Mouse (Mus musculus) megakaryocyte progenitor cell, adult 5-6 weeks (primary cell): ENCODE results near the gene Rwdd2a. TPM values are rescaled to one million over a fixed set of nuclear protein-coding genes. Genes with fewer than 3 reads are reported as not detected.
"Not testable (repeated sequence)": the region's sequence is repeated elsewhere in the genome, so short reads cannot be mapped to it uniquely, and the experiment has no call there.

Source experiments
- ATAC-seq: replicated peaks from 2 replicates; pipeline ENCODE4 v1.8.0; 2016; ENCODE audit warnings: mild to moderate bottlenecking, moderate TSS enrichment, inconsistent platforms; ENCODE audit not compliant: poor library complexity
- total RNA-seq, 2 experiments: library from RNA; stranded (forward) in 1 of 2; stranded (reverse) in 1 of 2; fragments of 157-497, 149-512 nt in 1 of 2; fragments of 200-1000 nt in 1 of 2; gene quantifications; 2 replicates each; pipeline versions ENCODE4 v1.2.3 to v1.2.4; 2015 to 2017

Gene Rwdd2a
- total RNA-seq, 2 experiments from 2014 or later = 4.9 to 5.7 TPM

DNA sequence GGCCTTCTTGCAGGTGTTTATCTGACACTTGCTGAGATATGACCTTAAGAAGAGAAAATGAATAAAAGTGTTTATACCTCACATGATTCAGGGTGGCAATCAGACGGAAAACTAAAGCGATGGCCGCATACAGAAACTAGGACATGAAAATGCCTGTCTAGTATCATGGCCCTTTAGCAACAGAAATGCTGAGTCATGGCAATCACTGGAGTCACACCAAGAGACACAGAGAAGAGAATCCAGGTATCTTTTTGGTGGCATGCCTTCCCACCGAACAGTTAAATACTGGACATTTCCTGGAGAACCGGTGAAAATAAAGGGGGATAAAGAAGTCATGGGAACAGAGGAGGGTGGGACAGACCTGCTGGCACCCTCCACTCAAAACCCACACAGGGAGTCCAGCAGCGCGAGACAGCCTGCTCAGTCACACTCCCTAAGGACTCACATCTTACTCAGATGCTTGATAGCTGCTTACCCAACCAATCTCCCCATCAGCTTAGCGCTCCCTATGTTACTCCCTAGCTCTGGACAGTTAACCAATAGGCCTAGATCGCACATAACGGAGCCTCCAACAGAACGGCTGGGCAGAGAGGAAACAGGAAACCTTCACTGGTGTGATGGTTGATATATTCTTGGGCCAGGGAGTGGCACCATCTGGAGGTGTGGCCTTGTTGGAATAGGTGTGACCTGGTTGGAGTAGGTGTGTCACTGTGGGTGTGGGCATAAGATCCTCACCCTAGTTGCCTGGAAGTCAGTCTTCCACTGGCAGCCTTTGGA, 15.4 kb downstream of the Rwdd2a start:
- no peak for ATAC-seq

DNA sequence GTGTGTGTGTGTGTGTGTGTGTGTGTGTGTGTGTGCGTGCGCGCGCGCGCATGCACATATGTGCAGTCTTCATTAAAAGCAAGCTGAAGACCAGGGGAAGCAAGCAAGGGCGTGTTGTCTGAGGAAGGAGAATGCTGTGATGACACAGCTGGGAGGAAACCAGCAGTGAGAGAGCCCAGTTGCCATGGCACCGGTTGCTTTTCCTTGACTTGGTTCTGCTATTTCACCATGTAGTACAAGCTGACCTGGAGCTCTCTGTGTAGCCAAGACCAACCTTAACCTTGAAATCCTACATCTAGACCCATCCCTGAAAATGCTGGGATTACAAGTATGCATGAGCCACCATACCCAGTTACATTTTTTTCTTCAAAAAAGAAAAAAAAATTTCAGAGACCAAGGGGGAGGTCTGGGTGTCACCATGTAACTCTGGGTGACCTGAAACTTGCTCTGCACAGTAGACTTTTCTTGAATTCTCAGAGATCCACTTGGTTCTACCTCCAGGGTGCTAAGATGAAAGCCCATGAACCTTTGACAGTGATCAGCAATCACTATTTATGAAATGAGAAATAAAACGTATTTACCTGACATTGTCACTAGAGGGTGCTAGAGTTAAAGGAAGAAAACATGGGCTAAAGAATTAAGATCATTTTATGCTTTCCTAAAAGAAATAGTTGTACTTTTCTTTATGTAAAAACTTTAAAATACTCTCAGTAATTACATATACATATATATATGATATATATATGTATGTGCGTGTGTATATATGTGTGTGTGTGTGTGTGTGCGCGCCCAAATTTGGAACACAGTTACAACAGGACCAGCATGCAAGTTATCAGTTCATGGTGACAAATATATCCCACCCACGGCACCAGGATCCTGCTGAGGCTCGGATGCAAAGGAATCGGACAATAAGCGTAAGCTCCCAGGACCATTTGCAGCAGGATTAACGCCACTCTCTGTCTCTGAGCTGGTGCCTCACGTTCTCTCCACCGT, 21.2 kb downstream of the Rwdd2a start:
- ATAC-seq = peak; percentile 97

DNA sequence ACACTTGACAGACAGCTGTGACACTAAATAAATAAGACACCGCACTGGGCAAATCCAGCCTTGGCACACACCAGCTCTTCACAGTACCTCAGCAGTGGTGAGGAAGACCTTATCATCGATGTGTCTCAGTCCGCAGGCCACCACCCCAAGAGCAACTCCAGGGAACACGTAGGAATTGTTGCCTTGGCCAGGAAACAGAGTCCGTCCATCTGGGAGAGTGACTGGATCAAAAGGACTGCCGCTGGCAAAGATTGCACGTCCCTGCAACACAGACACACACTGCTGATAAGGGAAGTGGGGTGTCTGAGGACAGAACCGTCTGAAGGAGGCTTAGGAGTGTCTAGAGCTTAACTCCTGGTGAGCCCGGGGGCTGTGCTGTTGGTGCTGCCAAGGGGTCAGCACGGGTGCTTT, 22.6 kb downstream of the Rwdd2a start:
- not testable (repeated sequence) for ATAC-seq

DNA sequence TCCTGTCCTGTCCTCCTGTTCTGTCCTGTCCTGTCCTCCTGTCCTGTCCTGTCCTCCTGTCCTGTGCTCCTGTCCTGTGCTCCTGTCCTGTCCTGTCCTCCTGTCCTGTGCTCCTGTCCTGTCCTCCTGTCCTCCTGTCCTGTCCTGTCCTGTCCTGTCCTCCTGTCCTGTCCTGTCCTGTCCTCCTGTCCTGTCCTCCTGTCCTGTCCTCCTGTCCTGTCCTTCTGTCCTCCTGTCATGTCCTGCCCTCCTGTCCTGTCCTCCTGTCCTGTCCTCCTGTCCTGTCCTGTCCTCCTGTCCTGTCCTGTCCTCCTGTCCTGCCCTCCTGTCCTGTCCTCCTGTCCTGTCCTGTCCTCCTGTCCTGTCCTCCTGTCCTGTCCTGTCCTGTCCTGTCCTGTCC, 25.2 kb downstream of the Rwdd2a start:
- not testable (repeated sequence) for ATAC-seq

DNA sequence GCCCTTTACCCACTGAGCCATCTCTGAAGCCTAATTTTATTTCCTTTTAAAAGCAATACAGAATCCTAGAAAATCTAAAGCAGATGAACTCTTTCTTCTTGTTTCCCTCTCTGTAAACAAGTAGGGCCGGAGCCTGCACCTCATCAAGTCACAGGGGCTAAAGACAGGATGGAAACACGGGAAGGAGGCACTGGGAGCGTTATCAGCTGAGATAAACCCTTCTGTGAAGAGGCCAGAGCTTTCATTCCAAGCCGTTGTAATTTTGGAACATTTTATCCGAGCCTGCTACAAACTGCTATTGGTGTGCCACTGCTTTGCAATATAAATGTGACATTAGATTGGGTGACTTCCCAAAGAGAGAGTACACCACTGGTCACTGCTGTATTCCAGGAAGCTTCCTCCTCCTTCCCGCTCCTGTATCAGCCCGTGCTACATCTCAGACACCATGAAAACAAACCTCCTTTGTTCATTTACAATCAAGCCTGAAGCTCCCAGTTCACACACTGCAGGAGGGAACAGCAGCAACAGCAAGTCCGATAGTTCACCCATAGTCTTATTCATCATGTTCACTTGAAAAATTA, 28.0 kb downstream of the Rwdd2a start:
- ATAC-seq = no peak

DNA sequence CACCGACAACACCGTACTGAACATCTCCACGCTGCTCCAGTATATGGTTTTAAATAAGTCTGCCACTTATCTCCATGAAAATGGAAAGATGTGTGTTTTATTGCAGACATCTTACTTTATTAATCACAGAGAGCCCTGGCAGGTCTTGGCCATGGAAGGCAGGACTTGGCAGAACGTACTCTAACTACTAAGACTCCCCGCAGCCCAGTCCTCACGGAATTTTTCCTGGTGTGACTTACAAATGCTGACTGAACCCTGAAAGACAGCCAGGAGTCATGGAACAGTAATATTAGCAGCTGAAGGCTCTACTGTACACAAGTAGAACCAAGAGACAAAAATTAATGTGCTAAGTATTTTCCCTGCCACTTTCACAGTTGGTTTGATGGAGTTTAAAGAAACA, 34.0 kb downstream of the Rwdd2a start:
- ATAC-seq = no peak

DNA sequence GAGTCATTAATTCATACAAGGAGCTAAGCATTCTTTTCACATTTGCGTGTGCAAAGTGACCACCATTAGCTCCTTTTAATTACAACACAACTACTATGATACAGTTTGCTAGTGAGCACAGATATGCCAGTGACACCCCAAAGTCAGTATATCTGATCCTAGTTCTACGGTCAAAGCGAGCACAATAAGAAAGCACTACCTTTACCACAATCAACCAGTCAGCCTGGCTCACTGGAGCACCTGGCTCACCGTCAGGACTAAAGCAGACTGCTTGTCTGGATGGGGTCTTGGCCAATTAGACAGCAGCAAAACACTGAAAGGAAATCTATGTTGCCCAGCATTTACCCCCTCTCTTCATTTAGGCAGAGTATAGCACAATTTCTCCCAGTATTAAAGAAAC, 40.3 kb downstream of the Rwdd2a start:
- ATAC-seq = no peak

DNA sequence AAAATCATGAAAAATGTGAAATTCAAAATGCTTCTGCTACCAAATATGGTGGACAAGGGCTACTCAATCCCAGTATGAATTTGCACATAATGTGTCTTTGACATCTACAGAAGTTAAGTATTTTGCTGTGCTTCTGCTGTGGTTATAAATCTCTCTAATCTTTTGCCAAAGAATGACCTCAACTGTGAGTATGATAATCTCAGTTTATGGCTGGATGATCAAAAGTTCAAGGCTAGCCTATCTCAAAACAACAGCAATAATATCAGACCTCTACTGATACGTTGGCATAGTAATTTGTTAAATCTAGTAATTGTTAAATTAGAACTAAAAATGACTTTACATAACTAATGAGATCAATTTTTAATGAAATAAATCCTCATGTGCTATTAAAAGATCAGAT, 44.0 kb downstream of the Rwdd2a start:
- ATAC-seq = no peak

DNA sequence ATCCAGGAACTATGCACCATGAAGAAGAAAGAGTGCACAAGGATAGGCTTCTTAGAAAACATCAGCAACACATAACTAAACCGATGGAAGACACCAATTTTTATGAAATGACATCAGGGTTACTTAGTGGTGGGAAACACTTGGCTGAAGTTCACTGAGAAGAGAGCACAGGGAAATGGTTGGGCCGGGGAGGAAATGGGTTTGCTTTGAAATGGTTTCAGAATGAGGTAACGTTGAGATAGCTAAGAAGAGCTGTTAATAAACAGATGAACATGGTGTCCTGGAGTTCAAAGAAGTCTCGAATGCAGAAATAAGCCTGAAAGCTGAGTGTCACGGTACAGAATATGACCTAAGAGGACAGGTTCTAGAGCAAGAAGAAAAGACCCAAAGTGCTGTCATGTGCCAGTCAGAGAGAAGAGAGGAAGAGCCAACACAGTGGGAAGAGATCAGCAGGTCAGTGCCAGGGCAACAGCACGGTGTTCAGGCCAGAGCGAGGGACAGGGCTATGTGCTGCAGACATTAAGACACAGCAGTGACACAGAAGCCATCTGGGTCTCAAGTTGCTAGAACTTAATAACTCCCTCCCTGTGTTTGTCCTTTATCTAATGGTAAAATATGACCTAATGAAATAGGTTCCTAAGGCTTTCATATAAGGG, 46.2 kb downstream of the Rwdd2a start:
- ATAC-seq = no peak

DNA sequence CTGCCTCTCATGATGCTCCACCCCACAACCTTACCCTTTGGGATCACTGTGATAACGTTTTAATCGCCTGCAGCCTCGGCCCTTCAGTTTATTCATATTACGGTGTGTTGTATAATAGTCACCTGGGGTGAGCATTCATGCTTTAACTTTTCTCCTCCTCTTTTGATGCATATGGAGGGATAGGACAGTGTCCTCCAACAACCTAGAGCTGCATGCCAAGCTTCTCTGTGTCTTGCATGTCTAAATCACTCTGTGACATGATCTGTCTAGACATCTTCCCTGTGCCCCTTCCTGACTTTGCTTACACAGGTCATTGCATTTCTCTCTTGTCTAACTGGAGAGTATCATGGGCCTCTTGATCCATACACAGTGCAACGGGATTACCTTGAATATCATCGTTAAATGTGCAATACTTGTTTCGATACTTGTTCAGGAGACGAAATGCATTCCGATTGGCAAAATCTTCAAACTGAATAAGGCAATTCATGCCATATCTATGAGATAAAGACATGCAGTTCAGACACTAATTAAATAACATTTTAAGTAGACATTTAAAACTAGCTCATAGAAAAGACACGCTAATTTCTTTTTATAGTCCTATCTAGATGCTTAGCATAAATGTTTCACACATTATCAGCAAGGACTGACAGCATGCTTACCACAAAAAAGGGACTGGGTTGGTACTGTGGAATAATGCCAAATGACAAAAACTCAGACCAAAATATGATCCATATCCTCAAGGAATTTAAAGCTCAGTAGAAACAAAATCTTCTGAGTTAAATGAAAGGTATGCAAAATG, 47.7 kb downstream of the Rwdd2a start:
- no peak for ATAC-seq

DNA sequence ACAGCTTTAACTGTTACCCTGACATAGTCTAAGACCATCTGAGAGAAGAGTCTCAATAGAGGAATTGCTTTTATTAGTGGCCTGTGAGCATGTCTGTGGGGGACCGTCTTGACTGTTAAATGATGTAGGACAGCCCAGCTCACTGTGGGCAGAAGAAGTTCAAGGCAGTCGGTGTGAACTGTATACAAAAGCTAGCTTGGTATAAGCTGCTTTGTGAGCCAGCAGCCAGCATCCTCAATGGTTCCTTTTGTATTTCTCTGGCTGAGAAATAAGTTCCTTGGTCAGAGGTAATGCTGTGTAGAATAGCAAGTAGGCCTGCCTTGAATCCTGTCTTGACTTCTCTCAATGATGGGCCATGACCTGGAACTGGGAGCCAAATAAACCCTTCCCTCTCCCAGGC, 50.3 kb downstream of the Rwdd2a start:
- no peak for ATAC-seq

DNA sequence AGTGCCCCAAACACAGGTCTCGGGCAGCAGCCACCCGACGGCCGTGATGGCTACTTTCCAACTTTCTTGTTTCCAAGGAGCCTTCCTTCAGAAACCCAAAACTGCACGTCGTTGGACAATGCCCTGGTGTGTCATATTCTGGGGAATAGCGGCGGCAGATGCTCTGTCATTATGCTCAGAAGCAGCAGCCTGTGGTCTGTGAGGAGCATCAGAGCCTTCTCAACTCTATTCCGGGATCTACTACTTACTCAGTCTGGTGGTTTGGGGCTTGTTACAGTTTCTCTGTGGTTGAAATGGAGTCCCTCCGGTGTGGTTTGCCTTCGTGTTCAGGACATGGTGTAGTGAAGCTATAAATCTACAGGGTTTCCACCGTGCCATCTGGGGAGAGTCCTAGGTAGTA, 52.2 kb downstream of the Rwdd2a start:
- ATAC-seq = peak; percentile 55

Other genes with a start within 250 kb of the Rwdd2a start
- 3.9 and 5.2 TPM in 2 replicates for gene Ube2cbp, start 107.0 kb upstream of the Rwdd2a start, total RNA-seq (2015)
- 2.9 and 4.0 TPM in 2 replicates for gene Ube2cbp, start 107.0 kb upstream of the Rwdd2a start, total RNA-seq (2017)
- 19.3 and 32.3 TPM in 2 replicates for gene Dop1a, start 104.8 kb upstream of the Rwdd2a start, total RNA-seq (2015)
- gene Dop1a, start 104.8 kb upstream of the Rwdd2a start, total RNA-seq (2017) = 13.7 and 19.1 TPM in 2 replicates
- gene Pgm3, start 149 bp upstream of the Rwdd2a start, total RNA-seq (2015) = 27.0 and 31.0 TPM in 2 replicates
- 25.1 and 31.6 TPM in 2 replicates for gene Pgm3, start 149 bp upstream of the Rwdd2a start, total RNA-seq (2017)
- 0.30 TPM in 1 of 2 replicates, not detected in the other for gene Me1, start 124.0 kb downstream of the Rwdd2a start, total RNA-seq (2015)
- gene Me1, start 124.0 kb downstream of the Rwdd2a start, total RNA-seq (2017) = 0.34 TPM in 1 of 2 replicates, not detected in the other
- not detected in 2 replicates for gene Prss35, start 171.7 kb downstream of the Rwdd2a start, total RNA-seq (2015)
- not detected in 2 replicates for gene Prss35, start 171.7 kb downstream of the Rwdd2a start, total RNA-seq (2017)